Mouse (Mus musculus) testis, adult 2 months (tissue): ENCODE data around the gene Hoxa4.

ENCODE experiments used
- CTCF ChIP-seq: fragments of 200-500 bp; IDR thresholded peaks from 2 replicates; pipeline ENCODE4 v1.5.1; 2012; ENCODE audit warnings: low read depth, mild to moderate bottlenecking, inconsistent platforms, low read length, moderate library complexity; ENCODE audit not compliant: control insufficient read depth, insufficient read depth, insufficient replicate concordance
- POLR2A ChIP-seq: fragments of 200-500 bp; IDR thresholded peaks from 2 replicates; pipeline ENCODE4 v1.6.1; 2012; ENCODE audit warnings: low read depth, mild to moderate bottlenecking, inconsistent platforms, low read length, moderate library complexity; ENCODE audit not compliant: control insufficient read depth

DNA sequence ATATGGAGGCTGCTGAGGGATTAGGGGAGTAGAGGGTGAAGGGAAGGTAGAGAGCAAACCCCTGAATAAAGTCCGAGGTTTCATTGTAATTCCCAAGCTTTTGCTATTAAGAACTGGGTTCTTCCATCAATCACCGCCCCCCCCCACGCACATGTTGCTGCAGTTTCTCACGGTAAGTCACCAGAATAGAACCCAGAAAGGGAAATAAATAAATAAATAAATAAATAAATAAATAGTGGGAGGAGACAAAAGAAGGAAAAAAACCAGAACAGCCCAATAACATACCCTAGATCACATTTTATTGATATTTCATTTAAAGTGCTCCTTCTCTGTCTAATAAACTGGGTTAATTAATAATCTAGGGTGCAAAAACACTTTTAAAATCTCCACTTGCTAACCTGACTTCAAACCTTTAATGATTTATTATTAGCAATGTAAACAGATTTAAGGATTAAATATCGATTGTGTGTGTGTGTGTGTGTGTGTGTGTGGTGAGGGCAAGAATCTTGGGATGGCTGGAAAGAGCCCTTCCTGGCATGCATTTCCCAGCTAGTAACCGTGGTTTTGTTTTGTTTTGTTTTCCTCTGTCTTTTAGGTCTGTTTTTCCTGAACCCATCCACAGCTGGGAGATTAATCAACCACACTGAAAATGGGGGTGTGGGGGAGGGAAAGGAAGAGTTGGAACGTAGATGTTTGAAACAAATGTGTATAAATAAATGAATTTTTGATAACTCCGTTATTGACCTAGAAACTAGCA lies 30.0 kb downstream of the Hoxa4 start:
- no peak for TF ChIP-seq CTCF
- TF ChIP-seq POLR2A, result no peak
